Mouse (Mus musculus) midbrain, embryonic 15.5 days (tissue): ENCODE data around the gene Jade1. TPM values are rescaled to one million over a fixed set of nuclear protein-coding genes. Genes with fewer than 3 reads are reported as not detected.

ENCODE experiments used
- ATAC-seq: fragments of 200-750 bp; cut with Nextera tagmentation; replicated peaks from 2 replicates; pipeline ENCODE4 v1.8.0; 2017; ENCODE audit warnings: moderate TSS enrichment
- H3K27ac ChIP-seq: fragments of 300-500 bp; sonication (generic); 2 replicates; pipeline ENCODE4 v1.5.1; 2015; ENCODE audit warnings: mild to moderate bottlenecking, inconsistent platforms
- H3K27me3 ChIP-seq: fragments of 300-500 bp; sonication (generic); replicated peaks from 2 replicates; pipeline ENCODE4 v1.6.1; 2015; ENCODE audit warnings: inconsistent platforms
- H3K36me3 ChIP-seq: fragments of 300-500 bp; sonication (generic); replicated peaks from 2 replicates; pipeline ENCODE4 v1.6.1; 2015; ENCODE audit warnings: inconsistent platforms
- H3K4me1 ChIP-seq: fragments of 300-500 bp; sonication (generic); 2 replicates; pipeline ENCODE4 v1.6.1; 2015; ENCODE audit warnings: inconsistent platforms
- H3K4me2 ChIP-seq: fragments of 300-500 bp; sonication (generic); 2 replicates; pipeline ENCODE4 v1.6.1; 2015; ENCODE audit warnings: inconsistent platforms, mild to moderate bottlenecking, moderate library complexity
- H3K4me3 ChIP-seq: fragments of 300-500 bp; sonication (generic); 2 replicates; pipeline ENCODE4 v1.5.1; 2015; ENCODE audit warnings: mild to moderate bottlenecking, inconsistent platforms
- H3K9ac ChIP-seq: fragments of 300-500 bp; sonication (generic); 2 replicates; pipeline ENCODE4 v1.6.1; 2015; ENCODE audit warnings: mild to moderate bottlenecking, inconsistent platforms
- H3K9me3 ChIP-seq: fragments of 300-500 bp; sonication (generic); 2 replicates; pipeline ENCODE4 v1.6.1; 2016; ENCODE audit warnings: inconsistent platforms
- WGBS: fragments of 180-500 bp; shearing (Covaris S2); methylation state at CpG from one replicate; pipeline ENCODE4 v1.1.7; 2015; ENCODE audit warnings: mixed read lengths; 5-methylcytosine and 5-hydroxymethylcytosine counted together
- polyA plus RNA-seq: library from polyadenylated mRNA; unstranded; fragments of >200 nt; fragmentation: Nextera tagmentation; extraction: Ambion mirVana; gene quantifications from 2 replicates; pipeline ENCODE4 v1.2.1, GENCODE M21; 2015

Gene Jade1
- polyA plus RNA-seq, 1 experiment from 2014 or later: 14.0 TPM

- Histone ChIP-seq H3K36me3 (peaks cover 16% of the 10 kb centered on the region; the same call in 1 of the 2 replicates), H3K9ac (no peak overlapping the region), H3K4me2 (no peak overlapping the region), H3K27me3 (no peaks in the 10 kb centered on the region), H3K4me3 (no peak overlapping the region), H3K27ac (no peak overlapping the region), H3K9me3 (no peaks in the 10 kb centered on the region), H3K4me1 (peaks cover 20% of the 10 kb centered on the region)
- ATAC-seq: no peak
- WGBS: 91% methylated on average over 8 of the region's 8 CpGs
Measured at GRCm38 (mm10) chr3:41607467-41607866, 51.9 kb downstream of the Jade1 start.

DNA sequence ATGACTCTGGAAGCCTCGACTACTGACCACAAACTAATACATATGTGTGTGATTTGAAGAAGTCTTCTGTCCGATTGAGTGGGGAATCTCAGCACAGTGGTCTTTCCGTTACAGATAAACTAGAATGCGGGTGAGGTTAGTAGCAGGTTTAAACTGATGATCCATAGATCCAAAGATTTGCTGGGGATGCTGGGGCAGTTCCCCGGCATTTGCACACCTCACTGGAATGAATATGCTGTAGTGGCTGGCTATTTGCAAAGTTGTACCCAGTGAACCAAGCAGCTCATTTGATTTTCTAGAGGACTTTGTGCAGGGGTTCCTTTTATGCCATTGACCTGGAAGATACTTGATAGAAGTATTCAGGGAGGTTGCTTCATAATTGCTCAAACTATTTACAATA is 53.5 kb downstream of the Jade1 start:
- Histone ChIP-seq H3K9me3 (no peaks in the 10 kb centered on the region), H3K27me3 (no peaks in the 10 kb centered on the region), H3K4me2 (no peak overlapping the region), H3K36me3 (peaks cover 26% of the 10 kb centered on the region; the same call in 1 of the 2 replicates), H3K4me3 (no peak overlapping the region), H3K4me1 (peaks cover 4% of the 10 kb centered on the region), H3K27ac (no peak overlapping the region), H3K9ac (no peak overlapping the region)
- WGBS: 93% methylated on average over 5 of the region's 5 CpGs
- ATAC-seq: no peak

GRCm38 (mm10) chr3:41612211-41612610 is 56.7 kb downstream of the Jade1 start:
- 98% methylated on average over 3 of the region's 3 CpGs for WGBS
- H3K9me3 ChIP-seq: no peaks in the 10 kb centered on the region
- no peak for ATAC-seq
- H3K4me1 ChIP-seq: no peaks in the 10 kb centered on the region
- H3K36me3 ChIP-seq: peaks cover 29% of the 10 kb centered on the region; the same call in 1 of the 2 replicates
- H3K27ac ChIP-seq: no peak overlapping the region
- H3K4me2 ChIP-seq: no peak overlapping the region
- no peak overlapping the region for H3K4me3 ChIP-seq
- H3K27me3 ChIP-seq: no peaks in the 10 kb centered on the region
- no peak overlapping the region for H3K9ac ChIP-seq

DNA sequence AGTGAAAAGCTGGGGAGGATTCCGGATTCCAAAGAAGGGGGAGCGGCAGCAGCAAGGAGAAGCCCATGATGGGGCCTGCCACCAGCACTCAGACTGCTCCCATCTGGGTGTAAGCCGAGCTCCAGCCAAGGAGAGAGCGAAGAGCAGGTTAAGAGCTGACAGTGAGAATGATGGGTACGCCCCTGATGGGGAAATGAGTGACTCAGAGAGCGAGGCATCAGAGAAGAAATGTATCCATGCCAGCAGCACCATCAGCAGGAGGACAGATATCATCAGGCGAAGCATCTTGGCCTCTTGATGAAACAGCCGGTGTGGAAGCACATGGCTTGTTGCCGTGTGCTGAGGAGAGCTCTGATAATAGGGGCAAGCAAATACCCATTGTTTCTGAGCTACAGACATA is 58.2 kb downstream of the Jade1 start:
- Histone ChIP-seq H3K4me3 (no peak overlapping the region), H3K27me3 (no peaks in the 10 kb centered on the region), H3K4me2 (no peak overlapping the region), H3K9ac (no peak overlapping the region), H3K36me3 (peaks cover 29% of the 10 kb centered on the region; the same call in 1 of the 2 replicates), H3K27ac (no peak overlapping the region), H3K9me3 (no peaks in the 10 kb centered on the region), H3K4me1 (no peaks in the 10 kb centered on the region)
- ATAC-seq: no peak
- WGBS: 93% methylated on average over 9 of the region's 9 CpGs

DNA sequence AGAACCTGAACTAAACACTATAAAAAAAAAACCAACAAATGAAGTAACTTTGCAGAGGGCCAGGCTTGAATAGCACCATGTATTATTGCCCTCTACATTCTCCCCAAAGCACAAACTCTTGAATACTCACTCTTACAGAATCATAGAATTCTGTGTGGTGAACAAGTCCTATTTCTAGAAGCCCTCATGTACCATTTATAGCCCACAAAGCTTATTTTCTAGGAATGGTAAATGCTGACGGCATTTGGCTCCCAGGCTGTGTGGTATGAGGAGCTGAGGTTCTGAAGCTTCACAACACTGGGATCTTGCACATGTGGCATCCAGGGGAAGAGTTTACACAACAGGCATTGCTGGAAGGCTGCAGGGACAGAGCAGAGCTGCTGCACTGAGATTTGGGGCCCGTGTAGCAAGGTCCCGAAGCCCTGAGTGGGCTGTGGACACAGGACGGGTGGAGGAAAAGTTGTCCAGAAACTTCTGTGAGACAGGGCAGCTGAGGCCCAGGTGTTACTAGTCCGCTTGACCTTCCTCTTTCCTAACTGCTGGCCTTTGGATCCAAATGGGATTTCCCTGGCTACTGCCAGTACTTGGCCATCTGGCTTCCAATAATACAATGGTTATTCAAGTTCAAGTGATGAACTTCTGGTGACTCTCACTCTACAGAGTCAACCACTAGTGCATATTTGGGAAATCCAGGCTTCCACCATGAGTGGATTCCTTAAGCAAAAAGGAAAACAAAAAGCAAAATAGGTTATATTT is 58.9 kb downstream of the Jade1 start:
- H3K36me3 ChIP-seq: peaks cover 29% of the 10 kb centered on the region; the same call in 1 of the 2 replicates
- H3K9ac ChIP-seq: no peak overlapping the region
- H3K27ac ChIP-seq: no peak overlapping the region
- 91% methylated on average over 5 of the region's 5 CpGs for WGBS
- H3K27me3 ChIP-seq: no peaks in the 10 kb centered on the region
- no peaks in the 10 kb centered on the region for H3K4me1 ChIP-seq
- no peak overlapping the region for H3K4me2 ChIP-seq
- no peak overlapping the region for H3K4me3 ChIP-seq
- ATAC-seq: no peak
- H3K9me3 ChIP-seq: no peaks in the 10 kb centered on the region

DNA sequence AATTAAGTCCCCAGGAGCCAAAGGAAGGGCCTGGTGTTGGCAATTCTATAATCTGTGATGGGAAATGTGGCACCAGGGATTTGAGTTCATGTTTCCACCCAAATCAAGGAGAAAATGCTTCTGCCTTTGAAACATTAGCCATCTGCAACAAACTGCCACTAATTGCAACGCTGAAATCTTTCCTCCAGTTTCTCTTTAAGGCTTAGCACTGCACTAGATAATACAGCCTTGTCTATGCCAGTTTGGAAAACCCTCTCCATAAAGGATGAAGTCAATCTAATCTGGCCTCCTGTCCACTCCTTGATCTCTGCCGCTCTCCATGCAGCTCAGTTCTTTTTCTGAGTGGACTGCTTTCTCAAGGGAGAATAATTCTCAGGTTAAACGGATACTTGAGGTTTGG is 62.5 kb downstream of the Jade1 start:
- H3K27me3 ChIP-seq: no peaks in the 10 kb centered on the region
- whole genome bisulfite sequencing: 66% methylated on average over 3 of the region's 3 CpGs
- H3K36me3 ChIP-seq: peaks cover 12% of the 10 kb centered on the region; the same call in 1 of the 2 replicates
- H3K9me3 ChIP-seq: no peaks in the 10 kb centered on the region
- H3K4me3 ChIP-seq: no peak overlapping the region
- ATAC-seq: no peak
- H3K27ac ChIP-seq: no peak overlapping the region
- H3K4me2 ChIP-seq: no peak overlapping the region
- no peaks in the 10 kb centered on the region for H3K4me1 ChIP-seq
- no peak overlapping the region for H3K9ac ChIP-seq

GRCm38 (mm10) chr3:41618488-41618887 is 63.0 kb downstream of the Jade1 start:
- peak; percentile 58 for ATAC-seq
- Histone ChIP-seq H3K4me2 (no peak overlapping the region), H3K27ac (no peak overlapping the region), H3K4me1 (no peaks in the 10 kb centered on the region), H3K9me3 (no peaks in the 10 kb centered on the region), H3K9ac (no peak overlapping the region), H3K36me3 (peaks cover 8% of the 10 kb centered on the region; the same call in 1 of the 2 replicates), H3K4me3 (no peak overlapping the region), H3K27me3 (no peaks in the 10 kb centered on the region)
- WGBS: 84% methylated on average over 3 of the region's 3 CpGs

GRCm38 (mm10) chr3:41620971-41621370 is 65.4 kb downstream of the Jade1 start:
- no peak overlapping the region for H3K9ac ChIP-seq
- no peak overlapping the region for H3K4me2 ChIP-seq
- WGBS: 90% methylated on average over 7 of the region's 7 CpGs
- no peaks in the 10 kb centered on the region for H3K36me3 ChIP-seq
- H3K27me3 ChIP-seq: no peaks in the 10 kb centered on the region
- no peak for ATAC-seq
- no peaks in the 10 kb centered on the region for H3K9me3 ChIP-seq
- H3K4me3 ChIP-seq: no peak overlapping the region
- no peaks in the 10 kb centered on the region for H3K4me1 ChIP-seq
- no peak overlapping the region for H3K27ac ChIP-seq

- Histone ChIP-seq H3K36me3 (peaks cover 10% of the 10 kb centered on the region; the same call in 1 of the 2 replicates), H3K4me3 (no peak overlapping the region), H3K9me3 (no peaks in the 10 kb centered on the region), H3K27ac (no peak overlapping the region), H3K27me3 (no peaks in the 10 kb centered on the region), H3K4me1 (no peaks in the 10 kb centered on the region), H3K9ac (no peak overlapping the region), H3K4me2 (no peak overlapping the region)
- no peak for ATAC-seq
- WGBS: 95% methylated on average over 1 of the region's 1 CpGs
Measured at GRCm38 (mm10) chr3:41655642-41656041, 100.1 kb downstream of the Jade1 start.

Other genes starting within 250 kb of the Jade1 start
- 18.9 and 20.9 TPM in 2 replicates for gene Sclt1, start 186.8 kb downstream of the Jade1 start, polyA plus RNA-seq
- gene D3Ertd751e, start 186.9 kb downstream of the Jade1 start, polyA plus RNA-seq: 8.7 and 9.7 TPM in 2 replicates